Mouse (Mus musculus): ENCODE measurements around the gene Hsph1. TPM values are rescaled to one million over a fixed set of nuclear protein-coding genes. Genes with fewer than 3 reads are reported as not detected.

Gene Hsph1
- polyA plus RNA-seq, 1 experiment from 2014 or later = 131 TPM

- Histone ChIP-seq H3K36me3 (ENCODE audit: control insufficient read depth, insufficient read depth, low read length) (no peaks in the 10 kb centered on the region), H3K9ac (ENCODE audit: low read length) (no peak overlapping the region), H3K4me3 (ENCODE audit: low read depth, low read length) (no peak overlapping the region), H3K27ac (ENCODE audit: low read depth, low read length) (no peak overlapping the region), H3K27me3 (ENCODE audit: control insufficient read depth, insufficient read depth, low read length) (no peaks in the 10 kb centered on the region), H3K9me3 (ENCODE audit: control insufficient read depth, low read length) (no peaks in the 10 kb centered on the region), H3K4me2 (no peak overlapping the region), H3K4me1 (ENCODE audit: control insufficient read depth, insufficient read depth, low read length) (no peaks in the 10 kb centered on the region)
- WGBS = 92% methylated on average over 6 of the region's 6 CpGs
- DNase-seq (ENCODE audit: low spot score, missing footprints) (no peak), ATAC-seq (ENCODE audit: low FRiP score) (no peak)
Measured at GRCm38 (mm10) chr5:149662980-149663379, 26.8 kb upstream of the Hsph1 start.

GRCm38 (mm10) chr5:149661428-149661827, 25.3 kb upstream of the Hsph1 start:
- Histone ChIP-seq H3K36me3 (ENCODE audit: control insufficient read depth, insufficient read depth, low read length) (no peaks in the 10 kb centered on the region), H3K4me3 (ENCODE audit: low read depth, low read length) (no peak overlapping the region), H3K27me3 (ENCODE audit: control insufficient read depth, insufficient read depth, low read length) (no peaks in the 10 kb centered on the region), H3K27ac (ENCODE audit: low read depth, low read length) (no peak overlapping the region), H3K9ac (ENCODE audit: low read length) (no peak overlapping the region), H3K4me2 (no peak overlapping the region), H3K9me3 (ENCODE audit: control insufficient read depth, low read length) (no peaks in the 10 kb centered on the region), H3K4me1 (ENCODE audit: control insufficient read depth, insufficient read depth, low read length) (no peaks in the 10 kb centered on the region)
- DNase-seq (ENCODE audit: low spot score, missing footprints) (no peak), ATAC-seq (ENCODE audit: low FRiP score) (no peak)
- WGBS = 91% methylated on average over 6 of the region's 6 CpGs

- Histone ChIP-seq H3K36me3 (ENCODE audit: control insufficient read depth, insufficient read depth, low read length) (no peaks in the 10 kb centered on the region), H3K4me2 (no peak overlapping the region), H3K9me3 (ENCODE audit: control insufficient read depth, low read length) (no peaks in the 10 kb centered on the region), H3K9ac (ENCODE audit: low read length) (no peak overlapping the region), H3K27ac (ENCODE audit: low read depth, low read length) (no peak overlapping the region), H3K4me1 (ENCODE audit: control insufficient read depth, insufficient read depth, low read length) (no peaks in the 10 kb centered on the region), H3K4me3 (ENCODE audit: low read depth, low read length) (no peak overlapping the region), H3K27me3 (ENCODE audit: control insufficient read depth, insufficient read depth, low read length) (no peaks in the 10 kb centered on the region)
- 66% methylated on average over 8 of the region's 9 CpGs for WGBS
- DNase-seq (ENCODE audit: low spot score, missing footprints) (no peak), ATAC-seq (ENCODE audit: low FRiP score) (no peak)
Measured at GRCm38 (mm10) chr5:149659414-149659780, 23.2 kb upstream of the Hsph1 start.

- no peak overlapping the region for H3K9ac ChIP-seq (ENCODE audit: low read length)
- 74% methylated on average over 9 of the region's 9 CpGs for whole genome bisulfite sequencing
- H3K4me2 ChIP-seq = no peak overlapping the region
- no peak overlapping the region for H3K4me3 ChIP-seq (ENCODE audit: low read depth, low read length)
- DNase-seq (ENCODE audit: low spot score, missing footprints) (no peak), ATAC-seq (ENCODE audit: low FRiP score) (no peak)
- H3K9me3 ChIP-seq (ENCODE audit: control insufficient read depth, low read length) = no peaks in the 10 kb centered on the region
- H3K4me1 ChIP-seq (ENCODE audit: control insufficient read depth, insufficient read depth, low read length) = no peaks in the 10 kb centered on the region
- H3K27ac ChIP-seq (ENCODE audit: low read depth, low read length) = no peak overlapping the region
- no peaks in the 10 kb centered on the region for H3K36me3 ChIP-seq (ENCODE audit: control insufficient read depth, insufficient read depth, low read length)
- H3K27me3 ChIP-seq (ENCODE audit: control insufficient read depth, insufficient read depth, low read length) = no peaks in the 10 kb centered on the region
Measured at GRCm38 (mm10) chr5:149658741-149659413, 22.7 kb upstream of the Hsph1 start.

GRCm38 (mm10) chr5:149658022-149658421, 21.8 kb upstream of the Hsph1 start:
- WGBS = 65% methylated on average over 3 of the region's 3 CpGs
- no peak overlapping the region for H3K27ac ChIP-seq (ENCODE audit: low read depth, low read length)
- no peak overlapping the region for H3K9ac ChIP-seq (ENCODE audit: low read length)
- H3K4me3 ChIP-seq (ENCODE audit: low read depth, low read length) = no peak overlapping the region
- DNase-seq (ENCODE audit: low spot score, missing footprints) (no peak), ATAC-seq (ENCODE audit: low FRiP score) (no peak)
- H3K27me3 ChIP-seq (ENCODE audit: control insufficient read depth, insufficient read depth, low read length) = no peaks in the 10 kb centered on the region
- no peaks in the 10 kb centered on the region for H3K9me3 ChIP-seq (ENCODE audit: control insufficient read depth, low read length)
- no peak overlapping the region for H3K4me2 ChIP-seq
- H3K36me3 ChIP-seq (ENCODE audit: control insufficient read depth, insufficient read depth, low read length) = no peaks in the 10 kb centered on the region
- H3K4me1 ChIP-seq (ENCODE audit: control insufficient read depth, insufficient read depth, low read length) = no peaks in the 10 kb centered on the region

GRCm38 (mm10) chr5:149655636-149656035, 19.5 kb upstream of the Hsph1 start:
- no peaks in the 10 kb centered on the region for H3K36me3 ChIP-seq (ENCODE audit: control insufficient read depth, insufficient read depth, low read length)
- no peaks in the 10 kb centered on the region for H3K9me3 ChIP-seq (ENCODE audit: control insufficient read depth, low read length)
- no peaks in the 10 kb centered on the region for H3K4me1 ChIP-seq (ENCODE audit: control insufficient read depth, insufficient read depth, low read length)
- 94% methylated on average over 9 of the region's 9 CpGs for WGBS
- DNase-seq (ENCODE audit: low spot score, missing footprints) = no peak
- no peak overlapping the region for H3K4me3 ChIP-seq (ENCODE audit: low read depth, low read length)
- H3K9ac ChIP-seq (ENCODE audit: low read length) = no peak overlapping the region
- ATAC-seq (ENCODE audit: low FRiP score) = no peak
- H3K4me2 ChIP-seq = no peak overlapping the region
- no peaks in the 10 kb centered on the region for H3K27me3 ChIP-seq (ENCODE audit: control insufficient read depth, insufficient read depth, low read length)
- H3K27ac ChIP-seq (ENCODE audit: low read depth, low read length) = no peak overlapping the region

GRCm38 (mm10) chr5:149650179-149650553, 14.0 kb upstream of the Hsph1 start:
- no peaks in the 10 kb centered on the region for H3K4me1 ChIP-seq (ENCODE audit: control insufficient read depth, insufficient read depth, low read length)
- no peak overlapping the region for H3K4me2 ChIP-seq
- no peaks in the 10 kb centered on the region for H3K9me3 ChIP-seq (ENCODE audit: control insufficient read depth, low read length)
- H3K36me3 ChIP-seq (ENCODE audit: control insufficient read depth, insufficient read depth, low read length) = no peaks in the 10 kb centered on the region
- H3K9ac ChIP-seq (ENCODE audit: low read length) = no peak overlapping the region
- no peak overlapping the region for H3K27ac ChIP-seq (ENCODE audit: low read depth, low read length)
- 89% methylated on average over 4 of the region's 4 CpGs for WGBS
- ATAC-seq (ENCODE audit: low FRiP score) (no peak), DNase-seq (ENCODE audit: low spot score, missing footprints) (no peak)
- no peaks in the 10 kb centered on the region for H3K27me3 ChIP-seq (ENCODE audit: control insufficient read depth, insufficient read depth, low read length)
- no peak overlapping the region for H3K4me3 ChIP-seq (ENCODE audit: low read depth, low read length)

- no peak overlapping the region for H3K4me2 ChIP-seq
- ATAC-seq (ENCODE audit: low FRiP score) (no peak), DNase-seq (ENCODE audit: low spot score, missing footprints) (no peak)
- no peaks in the 10 kb centered on the region for H3K4me1 ChIP-seq (ENCODE audit: control insufficient read depth, insufficient read depth, low read length)
- H3K4me3 ChIP-seq (ENCODE audit: low read depth, low read length) = no peak overlapping the region
- no peaks in the 10 kb centered on the region for H3K27me3 ChIP-seq (ENCODE audit: control insufficient read depth, insufficient read depth, low read length)
- no peaks in the 10 kb centered on the region for H3K9me3 ChIP-seq (ENCODE audit: control insufficient read depth, low read length)
- H3K36me3 ChIP-seq (ENCODE audit: control insufficient read depth, insufficient read depth, low read length) = no peaks in the 10 kb centered on the region
- no peak overlapping the region for H3K27ac ChIP-seq (ENCODE audit: low read depth, low read length)
- no peak overlapping the region for H3K9ac ChIP-seq (ENCODE audit: low read length)
- WGBS = 88% methylated on average over 14 of the region's 14 CpGs
Measured at GRCm38 (mm10) chr5:149649499-149650178, 13.5 kb upstream of the Hsph1 start.

GRCm38 (mm10) chr5:149648895-149649406, 12.8 kb upstream of the Hsph1 start:
- Histone ChIP-seq H3K4me1 (ENCODE audit: control insufficient read depth, insufficient read depth, low read length) (no peaks in the 10 kb centered on the region), H3K27me3 (ENCODE audit: control insufficient read depth, insufficient read depth, low read length) (no peaks in the 10 kb centered on the region), H3K9me3 (ENCODE audit: control insufficient read depth, low read length) (no peaks in the 10 kb centered on the region), H3K27ac (ENCODE audit: low read depth, low read length) (no peak overlapping the region), H3K4me2 (no peak overlapping the region), H3K4me3 (ENCODE audit: low read depth, low read length) (no peak overlapping the region), H3K36me3 (ENCODE audit: control insufficient read depth, insufficient read depth, low read length) (no peaks in the 10 kb centered on the region), H3K9ac (ENCODE audit: low read length) (no peak overlapping the region)
- 72% methylated on average over 6 of the region's 6 CpGs for WGBS
- ATAC-seq (ENCODE audit: low FRiP score) (no peak), DNase-seq (ENCODE audit: low spot score, missing footprints) (no peak)

Measured in midbrain, embryonic 11.5 days (tissue).